Mouse (Mus musculus): Measurements from ENCODE around the gene Col4a2. TPM values are rescaled to one million over a fixed set of nuclear protein-coding genes. Genes with fewer than 3 reads are reported as not detected.

Gene Col4a2
- total RNA-seq, 2 experiments from 2014 or later = 558 to 588 TPM

DNA sequence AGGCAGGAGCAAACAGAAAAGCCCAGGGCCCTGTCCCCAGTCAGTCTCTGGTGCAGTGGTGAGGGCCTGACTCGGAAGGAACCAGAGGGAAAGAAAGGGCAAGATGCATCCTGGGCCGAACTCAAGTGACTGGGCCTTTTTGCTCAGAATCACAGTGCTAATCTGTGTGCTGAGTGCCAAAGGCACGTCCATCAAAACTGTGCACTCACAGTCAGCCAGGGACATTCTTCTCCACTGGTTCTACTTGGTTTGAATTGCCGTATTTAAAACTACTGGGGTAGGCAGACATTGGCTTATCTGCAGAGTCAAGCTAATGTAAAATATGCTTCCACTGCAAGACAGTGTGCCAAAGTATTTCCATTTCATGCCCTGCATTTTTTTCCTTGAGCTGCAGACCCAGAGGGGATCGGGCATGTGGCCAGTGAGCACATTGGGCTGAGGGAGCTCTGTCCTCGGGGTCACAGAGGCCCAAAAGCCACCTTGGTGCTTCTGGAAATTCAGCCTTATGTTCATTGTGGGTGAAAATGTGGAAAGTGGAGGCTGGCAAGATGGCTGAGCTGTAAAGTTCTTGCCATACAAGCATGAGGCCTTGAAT is 12.3 kb downstream of the Col4a2 start:
- DNase-seq = peak; percentile 55

DNA sequence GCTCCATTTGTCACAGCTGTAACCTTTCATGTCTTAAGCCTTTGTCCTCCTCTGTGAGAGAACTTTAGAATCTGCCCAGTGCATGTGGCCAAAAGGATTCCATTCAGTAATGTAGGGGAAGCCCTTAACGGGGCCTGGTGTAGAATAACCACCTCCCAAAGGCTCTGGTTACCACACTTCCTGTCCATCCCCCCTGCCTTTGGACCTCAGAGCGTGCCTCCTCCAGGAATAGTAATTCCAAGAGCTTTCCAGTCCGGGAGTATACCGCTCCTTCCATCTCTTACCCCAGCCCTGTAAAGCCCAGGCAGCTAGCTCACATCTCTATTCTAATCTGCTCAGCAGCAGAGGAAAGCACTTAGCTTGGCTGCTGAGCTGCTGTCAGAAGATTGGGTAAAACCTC is 14.7 kb downstream of the Col4a2 start:
- DNase-seq = peak; percentile 52

- DNase-seq = no peak
Measured at GRCm38 (mm10) chr8:11327722-11328417, 15.3 kb downstream of the Col4a2 start.

DNA sequence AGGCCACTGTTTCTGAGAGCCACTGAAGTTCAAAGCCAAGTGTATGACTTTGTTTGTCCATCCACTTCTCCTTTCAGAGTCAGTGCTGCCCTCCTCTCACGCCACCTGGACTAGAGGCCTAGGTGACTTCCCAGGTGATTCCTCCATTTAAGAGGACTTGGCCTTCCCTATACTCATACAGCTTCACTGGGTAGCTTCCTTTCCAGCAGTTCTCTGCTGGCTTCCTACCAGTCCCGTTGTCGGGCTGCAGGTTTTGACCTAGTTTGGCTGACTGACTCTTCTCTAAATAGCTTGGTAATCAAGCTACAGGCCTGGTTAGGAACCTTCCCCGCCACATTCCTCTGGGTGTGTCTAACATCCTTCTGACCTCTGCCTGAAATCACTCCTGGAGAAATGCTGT is 19.0 kb downstream of the Col4a2 start:
- DNase-seq = peak; percentile 71

DNA sequence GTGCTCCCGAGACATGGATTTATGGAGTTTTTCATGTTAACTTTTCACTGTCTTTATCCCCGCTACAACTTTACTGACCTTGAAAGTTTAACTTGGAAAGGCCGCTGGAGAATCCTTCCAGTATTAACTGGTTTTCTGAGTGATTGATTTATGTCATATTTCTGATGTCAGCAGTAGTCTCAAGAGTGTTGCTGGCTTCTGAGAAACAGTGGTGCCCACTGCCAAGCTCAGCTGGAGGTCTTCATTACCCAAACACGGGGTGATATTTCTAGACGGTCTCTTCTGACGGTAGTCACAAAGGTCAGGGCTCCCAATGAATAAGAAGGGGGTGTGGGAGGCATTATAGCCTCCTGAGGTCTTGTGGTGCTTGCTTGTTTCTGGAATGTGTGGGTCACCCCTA is 21.1 kb downstream of the Col4a2 start:
- DNase-seq = no peak

GRCm38 (mm10) chr8:11334493-11334892 is 21.9 kb downstream of the Col4a2 start:
- DNase-seq = no peak

GRCm38 (mm10) chr8:11335238-11335637 is 22.6 kb downstream of the Col4a2 start:
- DNase-seq = no peak

DNA sequence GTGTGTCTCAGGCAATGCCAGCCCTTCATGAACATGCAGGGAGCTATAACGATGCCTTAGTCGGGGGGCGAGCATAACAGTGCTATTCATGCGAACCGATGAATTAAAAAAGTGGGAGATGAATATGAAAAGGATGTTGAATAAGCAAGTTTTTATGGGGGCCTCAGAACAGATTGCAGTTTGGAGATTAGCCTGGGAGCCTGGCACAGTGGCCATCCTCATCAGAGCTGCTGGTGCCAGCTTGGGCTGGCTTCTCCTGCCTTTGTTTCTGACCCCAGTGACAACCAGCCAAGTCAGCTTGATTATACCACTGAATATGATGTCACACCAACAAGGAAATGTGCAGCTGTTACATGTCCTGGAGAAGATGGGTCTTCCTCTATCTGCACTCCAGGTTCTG is 23.7 kb downstream of the Col4a2 start:
- DNase-seq = no peak

GRCm38 (mm10) chr8:11337642-11338041 is 25.0 kb downstream of the Col4a2 start:
- no peak for DNase-seq

GRCm38 (mm10) chr8:11338507-11338906 is 25.9 kb downstream of the Col4a2 start:
- no peak for DNase-seq

DNA sequence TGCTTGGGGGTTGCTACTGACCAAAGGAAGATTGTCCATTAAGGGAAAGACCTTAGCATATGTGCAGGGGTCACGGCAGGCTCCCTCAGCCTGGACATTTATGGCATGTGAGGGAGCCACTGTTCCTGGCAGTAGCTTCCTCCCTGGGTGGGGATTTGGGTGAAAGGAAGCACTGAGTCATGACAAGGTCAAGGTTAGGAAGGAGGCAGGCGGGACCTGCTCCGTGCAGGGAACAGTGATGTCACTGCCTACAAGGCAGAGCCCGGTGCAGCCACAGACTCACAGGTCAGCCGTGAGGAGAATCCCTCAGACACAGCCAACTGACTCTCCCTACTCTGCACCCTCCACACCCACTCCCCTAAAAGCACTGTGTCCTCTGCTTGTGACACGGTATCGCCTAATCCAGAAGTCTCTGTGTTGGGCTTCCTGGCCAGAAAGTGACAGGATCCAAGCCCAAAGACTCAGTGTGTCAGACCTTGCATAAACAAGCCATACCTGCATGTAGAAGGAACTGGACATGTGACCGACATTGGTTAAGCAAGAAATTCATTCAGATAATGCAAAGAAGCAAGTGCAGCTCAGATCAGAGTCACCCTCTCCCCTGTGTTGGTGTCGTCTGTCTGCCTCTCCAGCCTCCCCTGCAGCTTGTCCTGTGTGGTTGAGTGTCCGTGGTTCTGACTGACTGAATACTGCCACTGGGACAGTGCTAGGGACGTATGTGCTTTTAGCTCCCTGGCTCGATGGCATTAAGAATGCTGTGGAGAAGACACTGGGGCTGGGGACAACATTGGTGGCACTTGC is 27.9 kb downstream of the Col4a2 start:
- peak; percentile 55 for DNase-seq

DNA sequence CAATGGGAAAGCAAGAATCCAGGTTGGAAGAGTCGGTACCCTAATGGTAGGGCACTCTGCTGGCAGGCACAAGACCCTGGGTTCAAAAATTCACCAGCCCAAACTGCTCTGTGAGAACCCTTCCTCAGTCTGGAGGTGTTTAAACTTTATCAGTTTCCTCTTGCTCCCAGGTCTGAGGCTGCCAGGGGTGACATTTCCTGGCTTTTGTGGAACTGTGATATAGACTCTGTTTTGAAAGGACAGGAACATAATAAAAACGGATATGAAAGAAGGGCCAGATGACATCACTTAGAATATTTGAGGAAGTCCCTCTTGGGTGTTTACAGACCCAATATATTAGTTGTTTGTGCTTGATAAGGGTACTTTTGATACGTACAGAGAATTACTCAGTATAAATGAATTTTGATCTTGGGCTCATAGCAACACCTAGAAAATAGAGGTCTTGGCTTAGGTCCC is 28.5 kb downstream of the Col4a2 start:
- no peak for DNase-seq

DNA sequence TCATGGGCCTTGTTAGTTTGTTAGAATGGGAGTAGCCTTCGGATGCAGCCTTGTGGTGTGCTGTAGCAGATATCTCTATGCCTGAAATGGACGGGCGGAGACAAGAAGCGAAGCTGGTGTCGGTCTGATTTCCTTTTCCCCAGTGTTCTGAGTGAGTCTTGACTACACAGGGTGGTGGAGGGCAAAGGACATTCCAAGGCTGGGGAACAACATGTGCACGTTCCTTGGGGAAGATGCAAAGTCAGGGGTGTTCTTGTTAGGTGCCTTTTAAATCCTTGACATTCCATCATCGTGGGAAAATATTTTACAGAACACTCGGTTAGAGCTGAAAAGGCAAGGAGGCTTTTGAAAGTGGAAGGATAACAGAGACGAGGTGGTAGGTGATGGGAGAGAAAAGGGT is 31.9 kb downstream of the Col4a2 start:
- no peak for DNase-seq

GRCm38 (mm10) chr8:11346225-11346624 is 33.6 kb downstream of the Col4a2 start:
- no peak for DNase-seq

- no peak for DNase-seq
Measured at GRCm38 (mm10) chr8:11347699-11348098, 35.1 kb downstream of the Col4a2 start.

DNA sequence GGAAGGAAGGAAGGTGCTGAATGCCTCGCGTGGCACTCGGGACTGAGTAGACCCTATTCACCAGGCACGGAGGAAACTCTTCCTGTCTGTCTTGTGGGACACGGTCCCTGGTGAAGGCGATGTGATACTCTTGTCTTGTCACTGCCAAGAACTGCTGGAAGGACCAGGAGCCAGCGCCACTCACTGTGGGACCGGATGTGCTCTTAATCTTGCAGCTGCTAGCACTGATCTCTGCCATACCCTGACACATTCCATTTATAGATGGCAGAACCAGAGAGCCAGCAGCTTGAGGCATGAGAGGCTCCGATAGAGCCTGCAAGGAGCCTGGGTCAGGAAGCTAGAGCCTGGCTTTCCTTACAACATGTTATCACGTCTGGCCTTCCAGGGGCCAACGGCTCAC is 36.0 kb downstream of the Col4a2 start:
- DNase-seq = peak; percentile 43

DNA sequence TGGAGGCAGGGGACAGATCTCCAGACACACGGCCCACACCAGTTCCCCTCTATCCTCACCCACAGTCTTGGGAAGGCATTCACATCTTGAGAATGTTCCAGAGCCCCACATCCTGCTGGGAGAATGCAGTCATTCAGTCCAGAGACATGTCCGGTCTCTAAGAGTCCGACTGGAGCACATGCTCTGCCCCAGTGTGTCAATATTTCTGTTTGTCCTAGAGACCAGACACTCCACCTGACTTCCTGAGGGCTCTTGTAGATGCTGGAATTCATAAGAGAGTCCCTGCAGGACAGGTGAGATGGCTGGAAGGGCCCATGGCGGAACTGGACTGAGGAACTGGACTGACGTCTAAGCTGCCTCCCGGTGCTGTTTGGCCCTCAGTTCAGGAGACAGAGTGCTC is 38.8 kb downstream of the Col4a2 start:
- no peak for DNase-seq

- DNase-seq = no peak
Measured at GRCm38 (mm10) chr8:11352514-11352913, 39.9 kb downstream of the Col4a2 start.

DNA sequence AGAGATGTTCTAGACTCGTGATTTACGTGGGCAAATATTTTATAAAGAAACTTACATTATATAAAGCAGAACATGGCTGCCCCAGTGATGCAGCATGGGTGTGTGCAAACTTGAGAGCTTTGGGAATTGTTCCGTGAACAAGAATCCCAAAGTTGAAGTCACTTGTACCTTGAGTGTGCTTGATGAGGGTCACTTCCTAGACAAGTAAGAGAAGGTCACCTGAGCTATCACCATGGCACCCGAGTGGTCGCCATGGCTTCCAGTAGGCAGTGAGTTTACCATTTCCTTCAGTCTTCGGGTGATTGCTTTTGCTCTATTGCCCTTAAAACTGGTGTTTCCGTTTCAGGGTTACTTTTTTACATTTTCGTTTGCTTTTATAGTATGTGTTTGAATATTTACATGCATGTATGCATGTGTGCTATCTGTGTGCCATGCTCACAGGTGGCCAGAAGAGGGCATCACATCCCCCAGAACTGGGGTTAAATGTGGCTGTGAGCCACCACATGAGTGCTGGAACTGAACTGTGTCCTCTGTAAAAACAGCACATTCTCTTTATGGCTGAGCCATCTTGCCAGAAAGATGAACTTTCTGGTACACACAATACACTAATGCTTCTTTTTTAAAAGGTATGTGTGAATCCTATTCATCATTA is 42.3 kb downstream of the Col4a2 start:
- DNase-seq = no peak

- DNase-seq = no peak
Measured at GRCm38 (mm10) chr8:11355900-11356299, 43.3 kb downstream of the Col4a2 start.

DNA sequence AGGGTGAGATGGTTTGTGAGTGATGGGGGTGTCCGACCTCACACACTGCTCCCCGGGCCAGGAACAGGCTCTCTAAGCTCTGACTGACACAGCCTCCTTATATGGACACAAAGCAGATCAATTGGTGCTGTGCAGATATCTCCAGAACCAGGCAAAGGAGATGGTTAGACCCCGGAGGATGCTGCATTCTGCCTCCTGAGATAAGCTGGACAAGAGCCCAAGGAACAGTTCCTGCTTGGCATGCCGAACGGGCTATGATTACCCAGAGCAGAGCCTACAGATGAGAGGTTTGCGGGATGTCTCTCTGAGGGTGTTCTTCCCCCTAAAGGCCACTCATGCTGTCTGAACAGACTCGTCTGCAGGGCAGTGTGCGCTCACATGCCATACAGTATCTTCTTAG is 44.2 kb downstream of the Col4a2 start:
- DNase-seq = no peak

DNA sequence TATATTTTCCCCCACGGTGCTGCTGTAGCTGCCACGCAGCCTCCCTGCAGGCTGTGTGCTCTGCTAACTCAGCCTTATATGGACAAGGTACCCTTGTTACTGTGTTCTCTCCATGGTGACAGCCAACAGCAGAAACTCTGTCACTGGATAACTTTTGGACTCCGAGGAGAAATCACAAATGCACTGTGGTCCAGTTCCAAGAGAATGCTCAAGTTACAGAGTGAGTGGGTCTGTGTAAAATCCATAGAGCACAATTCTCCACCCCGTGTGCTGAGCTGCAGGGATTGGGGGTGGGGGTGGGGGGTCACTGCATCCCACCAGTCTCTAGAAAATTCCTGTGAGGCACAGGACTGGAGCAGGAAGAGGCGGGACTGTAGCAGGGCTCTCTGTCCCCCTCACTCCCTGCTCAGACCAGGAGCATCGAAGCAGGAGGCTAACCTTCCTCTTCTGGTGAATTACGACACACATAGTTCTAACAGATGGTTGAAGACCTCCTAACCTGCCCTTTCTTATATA is 45.4 kb downstream of the Col4a2 start:
- DNase-seq = no peak

GRCm38 (mm10) chr8:11359846-11360245 is 47.2 kb downstream of the Col4a2 start:
- no peak for DNase-seq
